Mouse (Mus musculus): ENCODE measurements around the gene Col13a1.

- no peak for TF ChIP-seq CTCF (IDR thresholded peaks at IDR 0.05; ENCODE audit: low read depth)
- TF ChIP-seq EP300 (IDR thresholded peaks at IDR 0.05; ENCODE audit: low read depth): no peak
Measured at GRCm38 (mm10) chr10:61859451-61859850, 119.5 kb downstream of the Col13a1 start.

All from liver, embryonic 14.5 days (tissue).